Mouse (Mus musculus) ES-E14 (cell line): ENCODE results near the gene Ap1s1. TPM values are rescaled to one million over a fixed set of nuclear protein-coding genes. Genes with fewer than 3 reads are reported as not detected.

ENCODE experiments used
- DNase-seq: peaks from one replicate; pipeline ENCODE4 v3.0.0-alpha.2; 2013; ENCODE audit warnings: low read depth, low spot score
- H3K27ac ChIP-seq: 2 replicates; pipeline ENCODE4 v1.5.1; 2012; ENCODE audit warnings: low read depth, mild to moderate bottlenecking, low read length, moderate library complexity, mixed read lengths; ENCODE audit not compliant: poor library complexity, insufficient read depth, severe bottlenecking
- H3K36me3 ChIP-seq: 2 replicates; pipeline ENCODE4 v1.6.1; 2012; ENCODE audit warnings: mild to moderate bottlenecking, low read length, moderate library complexity, mixed read lengths; ENCODE audit not compliant: control insufficient read depth, poor library complexity, insufficient read depth, severe bottlenecking
- H3K4me1 ChIP-seq, 2 experiments: fragments of 150-350 bp in 1 of 2; sonication (generic) in 1 of 2; 2 replicates each; pipeline ENCODE4 v1.6.1; 2012; ENCODE audit warnings: low read length in 2 of 2, mild to moderate bottlenecking in 1 of 2, mixed read lengths in 1 of 2; ENCODE audit not compliant: control insufficient read depth in 2 of 2, insufficient read depth in 2 of 2, poor library complexity in 1 of 2
- H3K4me3 ChIP-seq, 2 experiments: fragments of 150-350 bp in 1 of 2; sonication (generic) in 1 of 2; 2 replicates each; pipeline ENCODE4 v1.5.1; 2012; ENCODE audit warnings: low read length in 2 of 2, low read depth in 1 of 2, mild to moderate bottlenecking in 1 of 2, mixed read lengths in 1 of 2; ENCODE audit not compliant: insufficient read depth in 1 of 2, poor library complexity in 1 of 2, severe bottlenecking in 1 of 2
- H3K9ac ChIP-seq: 2 replicates; pipeline ENCODE4 v1.6.1; 2012; ENCODE audit warnings: low read depth, mild to moderate bottlenecking, low read length, mixed read lengths; ENCODE audit not compliant: poor library complexity, insufficient read depth, severe bottlenecking
- H3K9me3 ChIP-seq: fragments of 150-350 bp; sonication (generic); 2 replicates; pipeline ENCODE4 v1.6.1; 2012; ENCODE audit warnings: low read depth, mild to moderate bottlenecking, low read length; ENCODE audit not compliant: control insufficient read depth, insufficient read depth
- CHD2 ChIP-seq: IDR thresholded peaks from 2 replicates; pipeline ENCODE4 v1.6.1; 2014; ENCODE audit warnings: mild to moderate bottlenecking, low read depth, low read length, inconsistent platforms
- HCFC1 ChIP-seq: IDR thresholded peaks from 2 replicates; pipeline ENCODE4 v1.6.1; 2012; ENCODE audit warnings: low read length, inconsistent platforms, borderline replicate concordance; ENCODE audit not compliant: insufficient read depth
- MAFK ChIP-seq: IDR thresholded peaks from 2 replicates; pipeline ENCODE4 v1.6.1; 2014; ENCODE audit warnings: mild to moderate bottlenecking, low read depth, low read length, inconsistent platforms; ENCODE audit not compliant: insufficient read depth
- ZC3H11A ChIP-seq: IDR thresholded peaks from 2 replicates; pipeline ENCODE4 v1.6.1; 2012; ENCODE audit warnings: low read depth, mild to moderate bottlenecking, inconsistent platforms, low read length, borderline replicate concordance
- ZNF384 ChIP-seq: IDR thresholded peaks from 2 replicates; pipeline ENCODE4 v1.6.1; 2012; ENCODE audit warnings: low read depth, low read length, inconsistent platforms
- in situ Hi-C, 2 experiments: fragments of 600-800 bp; cut with MboI; formaldehyde crosslinking; loops; one replicate each; pipeline ENCODE4 v1.15.1; 2025; ENCODE audit warnings: low sequenced_read_pairs in 2 of 2, inconsistent platforms in 1 of 2; ENCODE audit not compliant: unreplicated experiment in 2 of 2
- total RNA-seq: library from RNA; depleted of rRNA; stranded (reverse); fragments of 300-350 nt; gene quantifications from 2 replicates; pipeline ENCODE4 v1.2.3, GENCODE M21; 2012

Gene Ap1s1
- total RNA-seq, 1 experiment, result 112 TPM

GRCm38 (mm10) chr5:137009988-137010387, 35.9 kb downstream of the Ap1s1 start:
- in situ Hi-C loops, result loop anchor here in 1 of 2 experiments (10.0 kb wide), 1 partner anchor 95 kb away; no protein-coding TSS in a partner anchor

DNA sequence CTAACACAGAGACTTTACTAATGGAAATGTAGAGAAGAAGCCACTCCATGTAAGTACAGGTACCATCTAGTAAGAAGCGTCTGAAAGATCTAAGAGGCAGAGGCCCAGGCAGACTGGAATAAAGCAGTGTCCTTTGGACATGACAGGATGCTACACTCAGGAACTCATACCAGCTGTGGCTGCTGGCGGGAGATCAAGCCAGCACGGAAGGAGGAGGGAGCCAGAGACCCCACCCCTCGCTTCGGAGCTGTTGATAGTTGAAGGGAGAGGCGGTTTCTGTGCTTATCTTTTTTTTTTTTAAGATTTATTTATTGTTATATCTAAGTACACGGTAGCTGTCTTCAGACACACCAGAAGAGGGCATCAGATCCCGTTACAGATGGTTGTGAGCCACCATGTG, 38.7 kb downstream of the Ap1s1 start:
- Histone ChIP-seq H3K27ac (no peak overlapping the region), H3K4me3 (no peak overlapping the region), H3K9ac (no peak overlapping the region), H3K36me3 (no peaks in the 10 kb centered on the region), H3K9me3 (no peaks in the 10 kb centered on the region), H3K4me1 (peaks cover 0 to 6% of the 10 kb centered on the region in 2 experiments; a peak in 1 of 4 replicates)
- in situ Hi-C loops, result no loop called here
- TF ChIP-seq MAFK (no peak), HCFC1 (no peak), ZC3H11A (no peak), ZNF384 (no peak), CHD2 (no peak)
- no peak for DNase-seq

More at GRCm38 (mm10) chr5:137009988-137010387, 35.9 kb downstream of the Ap1s1 start:
- no peaks in the 10 kb centered on the region for H3K9me3 ChIP-seq
- TF ChIP-seq ZNF384, result no peak
- TF ChIP-seq HCFC1, result no peak
- TF ChIP-seq CHD2, result no peak
- peak; percentile 4; the same call in 1 of the 2 replicates for TF ChIP-seq ZC3H11A
- peak; percentile 70 for DNase-seq
- H3K36me3 ChIP-seq, result no peaks in the 10 kb centered on the region
- H3K4me1 ChIP-seq, result peaks cover 0 to 6% of the 10 kb centered on the region in 2 experiments; a peak in 1 of 4 replicates
- no peak overlapping the region for H3K4me3 ChIP-seq
- H3K9ac ChIP-seq, result no peak overlapping the region
- H3K27ac ChIP-seq, result no peak overlapping the region

DNA sequence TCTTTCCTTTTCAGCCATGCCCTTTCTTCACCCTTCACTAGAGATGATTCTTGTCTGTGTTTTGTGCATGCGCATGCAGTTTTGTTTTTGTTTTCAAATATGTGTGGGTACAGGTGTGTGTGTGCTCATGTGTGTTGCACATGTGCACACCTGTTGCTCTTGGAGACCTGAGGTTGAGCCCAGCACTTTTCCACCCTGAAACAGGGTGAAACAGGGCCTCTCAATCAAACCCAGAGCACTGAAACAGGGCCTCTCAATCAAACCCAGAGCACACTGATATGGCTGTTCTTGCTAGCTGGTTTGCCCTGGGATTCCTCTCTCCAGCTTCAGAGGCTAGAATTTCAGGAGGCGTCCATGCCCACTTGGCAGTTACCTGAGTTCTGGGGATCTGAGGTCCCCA, 45.3 kb downstream of the Ap1s1 start:
- no peak for DNase-seq
- peak overlapping the region; percentile 43 to 61 for H3K4me3 ChIP-seq
- peaks cover 2% of the 10 kb centered on the region for H3K36me3 ChIP-seq
- no peaks in the 10 kb centered on the region for H3K9me3 ChIP-seq
- TF ChIP-seq ZNF384 (no peak), ZC3H11A (0 out of 2 replicates have a peak, but pooled peaks have one; percentile 7), HCFC1 (peak; percentile 77)
- peak overlapping the region; percentile 34; the same call in 1 of the 2 replicates for H3K27ac ChIP-seq
- in situ Hi-C loops, result no loop called here
- H3K9ac ChIP-seq, result peak overlapping the region; percentile 64; the same call in 1 of the 2 replicates
- peaks cover 2 to 6% of the 10 kb centered on the region in 2 experiments; a peak in 3 of 4 replicates for H3K4me1 ChIP-seq

GRCm38 (mm10) chr5:136999449-136999848, 46.5 kb downstream of the Ap1s1 start:
- Histone ChIP-seq H3K4me1 (peaks cover 2 to 6% of the 10 kb centered on the region in 2 experiments; a peak in 3 of 4 replicates), H3K9me3 (no peaks in the 10 kb centered on the region), H3K36me3 (peaks cover 11% of the 10 kb centered on the region), H3K27ac (no peak overlapping the region), H3K9ac (0 out of 2 replicates have a peak overlapping the region, but pooled peaks have one; percentile 7), H3K4me3 (no peak overlapping the region; a peak in 1 of 4 replicates)
- in situ Hi-C loops, result no loop called here
- no peak for DNase-seq
- TF ChIP-seq ZNF384, result peak; percentile 60; the same call in 1 of the 2 replicates
- no peak for TF ChIP-seq ZC3H11A

DNA sequence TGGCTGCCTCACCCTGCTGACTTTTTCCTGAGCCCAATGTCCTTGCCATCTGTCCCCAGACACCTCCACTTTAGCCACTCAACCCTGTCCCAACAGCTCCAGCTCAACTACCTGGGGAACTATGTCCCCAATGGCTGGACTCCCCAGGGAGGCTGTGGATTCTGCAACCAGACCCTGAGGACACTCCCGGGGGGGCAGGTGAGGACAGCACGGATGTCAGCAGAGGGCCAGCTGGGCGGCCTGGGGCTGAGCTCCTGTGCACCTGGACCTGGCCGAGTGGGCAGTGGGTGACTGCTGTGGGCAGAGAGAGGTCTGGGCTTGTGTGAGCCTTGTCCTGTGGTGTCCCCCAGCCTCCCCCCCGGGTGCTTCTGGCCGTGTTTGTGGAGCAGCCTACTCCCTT, 56.1 kb downstream of the Ap1s1 start:
- Histone ChIP-seq H3K4me3 (no peak overlapping the region), H3K9me3 (no peaks in the 10 kb centered on the region), H3K9ac (no peak overlapping the region), H3K4me1 (peaks cover 0 to 12% of the 10 kb centered on the region in 2 experiments; a peak in 1 of 4 replicates), H3K36me3 (peaks cover 50% of the 10 kb centered on the region), H3K27ac (no peak overlapping the region)
- in situ Hi-C loops, result no loop called here
- TF ChIP-seq ZNF384 (no peak), ZC3H11A (no peak)
- no peak for DNase-seq
